Mouse (Mus musculus) myocyte (in vitro differentiated cells): ENCODE measurements around the gene Prrx1.

Experiments
- POLR2A ChIP-seq: IDR thresholded peaks from one replicate; pipeline ENCODE4 v1.6.1; 2011; ENCODE audit warnings: low read depth, mild to moderate bottlenecking, control low read depth, moderate library complexity; ENCODE audit not compliant: insufficient read length
- TCF12 ChIP-seq: IDR thresholded peaks from one replicate; pipeline ENCODE4 v1.6.1; 2011; ENCODE audit warnings: mild to moderate bottlenecking, control low read depth; ENCODE audit not compliant: poor library complexity, insufficient read depth, severe bottlenecking

DNA sequence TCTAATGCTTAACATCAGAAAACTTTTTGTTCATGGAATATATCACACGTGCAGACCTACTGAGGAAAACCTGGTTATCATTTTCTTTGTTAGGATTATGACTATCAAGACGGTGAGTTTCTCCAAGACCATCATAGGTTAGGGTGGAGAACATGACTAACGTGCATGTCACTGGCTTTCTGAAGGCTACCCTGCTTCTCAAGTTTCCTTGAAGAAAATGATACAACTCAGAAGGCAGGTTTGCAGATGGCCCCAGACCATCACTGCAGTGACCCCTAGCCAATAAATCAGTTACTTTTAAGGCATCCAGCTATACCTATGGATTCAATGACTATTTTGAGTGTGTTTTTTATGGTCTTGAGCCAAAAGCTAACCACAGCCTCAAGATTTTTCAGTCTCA lies 38.6 kb downstream of the Prrx1 start:
- no peak for TF ChIP-seq TCF12
- TF ChIP-seq POLR2A = no peak
